Mouse (Mus musculus): ENCODE measurements around the gene BC117090. TPM values are rescaled to one million over a fixed set of nuclear protein-coding genes. Genes with fewer than 3 reads are reported as not detected.
"Not testable (repeated sequence)": the region's sequence is repeated elsewhere in the genome, so short reads cannot be mapped to it uniquely, and the experiment has no call there.

The BC117090 gene
- total RNA-seq (2012; rRNA removed), result not detected in 2 replicates
- not detected in 2 replicates for total RNA-seq (2014; rRNA removed)
- not detected in 2 replicates for polyA plus RNA-seq (2012; ENCODE audit: insufficient read length, low read depth)

- H3K9me3 ChIP-seq (replicated peaks; ENCODE audit: low read length), result no peaks in the 10 kb centered on the region
- no peaks in the 10 kb centered on the region for H3K4me1 ChIP-seq (ENCODE audit: control insufficient read depth in 1 of 2, insufficient read depth in 2 of 2)
- TF ChIP-seq MAZ (IDR thresholded peaks at IDR 0.05; ENCODE audit: low read depth, low read length) (no peak), ZC3H11A (IDR thresholded peaks at IDR 0.05; ENCODE audit: low read depth, low read length) (no peak), ETS1 (conservative IDR thresholded peaks at IDR 0.05; ENCODE audit: low read depth, low read length) (no peak), CHD1 (IDR thresholded peaks at IDR 0.05; ENCODE audit: low read depth, low read length) (no peak), ZMIZ1 (IDR thresholded peaks at IDR 0.05; ENCODE audit: low read depth, low read length) (no peak), NELFE (IDR thresholded peaks at IDR 0.05; ENCODE audit: low read depth, low read length) (no peak), E2F4 (IDR thresholded peaks at IDR 0.05; ENCODE audit: insufficient replicate concordance, low read depth, low read length) (no peak)
- no peaks in the 10 kb centered on the region for H3K79me2 ChIP-seq (replicated peaks; ENCODE audit: control insufficient read depth, extremely low read depth, insufficient read depth, poor library complexity, severe bottlenecking)
- H3K27me3 ChIP-seq (replicated peaks), result no peaks in the 10 kb centered on the region
- H3K36me3 ChIP-seq (replicated peaks in 1 of 2; ENCODE audit: control insufficient read depth in 1 of 2, insufficient read depth in 1 of 2, low read length in 1 of 2), result no peaks in the 10 kb centered on the region
- H3K9ac ChIP-seq (ENCODE audit: insufficient read depth, low read depth), result no peak within 1 kb of the TSS
- no peak within 1 kb of the TSS for H3K4me2 ChIP-seq (ENCODE audit: insufficient read depth, low read depth, poor library complexity, severe bottlenecking)
- dilution Hi-C loops (cut with MboI; ENCODE audit: extremely low pct_ligation_motif_present, extremely low pct_unique_long_range_greater_than_20kb, low sequenced_read_pairs) (no loop called here), in situ Hi-C loops (cut with MboI; ENCODE audit: low pct_ligation_motif_present, low pct_unique_long_range_greater_than_20kb, low sequenced_read_pairs) (no loop called here)
- no peak for DNase-seq (ENCODE audit: extremely low read depth)
- H3K4me3 ChIP-seq (replicated peaks in 1 of 3; ENCODE audit: low read depth in 2 of 3, low read length in 2 of 3, poor library complexity in 1 of 3), result no peak within 1 kb of the TSS
- no peak within 1 kb of the TSS for H3K27ac ChIP-seq (ENCODE audit: insufficient read depth, low read depth)
These were observed at the start of gene BC117090 for GRCm38 (mm10) chr16:36334232-36334631. TSS of gene BC117090 (minus strand) at chr16:36334332.

GRCm38 (mm10) chr16:36367648-36368047 is 33.5 kb upstream of the BC117090 start, which contains the start of gene BC100530:
TSS of gene BC100530 (minus strand) at chr16:36367748.
- H3K27ac ChIP-seq (ENCODE audit: insufficient read depth, low read depth); H3K27me3 ChIP-seq (replicated peaks); H3K9ac ChIP-seq (ENCODE audit: insufficient read depth, low read depth); H3K4me2 ChIP-seq (ENCODE audit: insufficient read depth, low read depth, poor library complexity, severe bottlenecking); DNase-seq (ENCODE audit: extremely low read depth); H3K36me3 ChIP-seq (replicated peaks in 1 of 2; ENCODE audit: control insufficient read depth in 1 of 2, insufficient read depth in 1 of 2, low read length in 1 of 2); in situ Hi-C loops (cut with MboI; ENCODE audit: low pct_ligation_motif_present, low pct_unique_long_range_greater_than_20kb, low sequenced_read_pairs); H3K79me2 ChIP-seq (replicated peaks; ENCODE audit: control insufficient read depth, extremely low read depth, insufficient read depth, poor library complexity, severe bottlenecking); H3K4me1 ChIP-seq (ENCODE audit: control insufficient read depth in 1 of 2, insufficient read depth in 2 of 2); H3K4me3 ChIP-seq (replicated peaks in 1 of 3; ENCODE audit: low read depth in 2 of 3, low read length in 2 of 3, poor library complexity in 1 of 3); H3K9me3 ChIP-seq (replicated peaks; ENCODE audit: low read length); dilution Hi-C loops (cut with MboI; ENCODE audit: extremely low pct_ligation_motif_present, extremely low pct_unique_long_range_greater_than_20kb, low sequenced_read_pairs): not testable (repeated sequence)

GRCm38 (mm10) chr16:36337171-36337570 is 3.0 kb upstream of the BC117090 start:
- Histone ChIP-seq H3K9ac (ENCODE audit: insufficient read depth, low read depth) (no peak overlapping the region), H3K4me2 (ENCODE audit: insufficient read depth, low read depth, poor library complexity, severe bottlenecking) (no peak overlapping the region), H3K27ac (ENCODE audit: insufficient read depth, low read depth) (no peak overlapping the region), H3K9me3 (replicated peaks; ENCODE audit: low read length) (no peaks in the 10 kb centered on the region), H3K4me1 (ENCODE audit: control insufficient read depth in 1 of 2, insufficient read depth in 2 of 2) (no peaks in the 10 kb centered on the region), H3K4me3 (replicated peaks in 1 of 3; ENCODE audit: low read depth in 2 of 3, low read length in 2 of 3, poor library complexity in 1 of 3) (no peak overlapping the region), H3K27me3 (replicated peaks) (no peaks in the 10 kb centered on the region), H3K79me2 (replicated peaks; ENCODE audit: control insufficient read depth, extremely low read depth, insufficient read depth, poor library complexity, severe bottlenecking) (no peaks in the 10 kb centered on the region), H3K36me3 (replicated peaks in 1 of 2; ENCODE audit: control insufficient read depth in 1 of 2, insufficient read depth in 1 of 2, low read length in 1 of 2) (no peaks in the 10 kb centered on the region)
- TF ChIP-seq MAX (IDR thresholded peaks at IDR 0.05; ENCODE audit: low read length), result no peak
- TF ChIP-seq RAD21 (IDR thresholded peaks at IDR 0.05; ENCODE audit: low read depth, low read length), result no peak
- no peak for TF ChIP-seq JUND (conservative IDR thresholded peaks at IDR 0.05; ENCODE audit: low read depth, low read length)
- TF ChIP-seq CHD2 (IDR thresholded peaks at IDR 0.05; ENCODE audit: low read length), result no peak
- TF ChIP-seq ZMIZ1 (IDR thresholded peaks at IDR 0.05; ENCODE audit: low read depth, low read length), result no peak
- no peak for TF ChIP-seq HCFC1 (IDR thresholded peaks at IDR 0.05; ENCODE audit: low read depth, low read length)
- TF ChIP-seq ZC3H11A (IDR thresholded peaks at IDR 0.05; ENCODE audit: low read depth, low read length), result no peak
- TF ChIP-seq NELFE (IDR thresholded peaks at IDR 0.05; ENCODE audit: low read depth, low read length), result no peak
- TF ChIP-seq CHD1 (IDR thresholded peaks at IDR 0.05; ENCODE audit: low read depth, low read length), result no peak
- TF ChIP-seq MEF2A (IDR thresholded peaks at IDR 0.05; ENCODE audit: borderline replicate concordance, low read depth, low read length), result no peak
- no peak for TF ChIP-seq MXI1 (IDR thresholded peaks at IDR 0.05; ENCODE audit: low read depth, low read length)
- in situ Hi-C loops (cut with MboI; ENCODE audit: low pct_ligation_motif_present, low pct_unique_long_range_greater_than_20kb, low sequenced_read_pairs), result no loop called here
- DNase-seq (ENCODE audit: extremely low read depth), result no peak
- dilution Hi-C loops (cut with MboI; ENCODE audit: extremely low pct_ligation_motif_present, extremely low pct_unique_long_range_greater_than_20kb, low sequenced_read_pairs), result no loop called here
